Mouse (Mus musculus) stomach, embryonic 16.5 days (tissue): ENCODE results near the gene Suds3. TPM values are rescaled to one million over a fixed set of nuclear protein-coding genes. Genes with fewer than 3 reads are reported as not detected.

Experiments used
- ATAC-seq: fragments of 200-750 bp; cut with Nextera tagmentation; 2 replicates; pipeline ENCODE4 v1.8.0; 2017; ENCODE audit warnings: moderate number of reproducible peaks, moderate TSS enrichment; ENCODE audit not compliant: insufficient read depth, low FRiP score
- H3K27ac ChIP-seq: fragments of 300-500 bp; sonication (generic); 2 replicates; pipeline ENCODE4 v1.5.1; 2014; ENCODE audit warnings: low read length
- H3K27me3 ChIP-seq: fragments of 300-500 bp; sonication (generic); 2 replicates; pipeline ENCODE4 v1.6.1; 2014; ENCODE audit warnings: low read length, control low read depth, mixed read lengths; ENCODE audit not compliant: control insufficient read depth, insufficient read depth
- H3K36me3 ChIP-seq: fragments of 300-500 bp; sonication (generic); 2 replicates; pipeline ENCODE4 v1.6.1; 2014; ENCODE audit warnings: low read length; ENCODE audit not compliant: control insufficient read depth, insufficient read depth
- H3K4me1 ChIP-seq: fragments of 300-500 bp; sonication (generic); 2 replicates; pipeline ENCODE4 v1.6.1; 2014; ENCODE audit warnings: low read length, control low read depth, mixed read lengths; ENCODE audit not compliant: control insufficient read depth, insufficient read depth
- H3K4me2 ChIP-seq: fragments of 300-500 bp; sonication (generic); 2 replicates; pipeline ENCODE4 v1.6.1; 2014; ENCODE audit warnings: low read depth, low read length, mixed read lengths
- H3K4me3 ChIP-seq: fragments of 300-500 bp; sonication (generic); replicated peaks from 2 replicates; pipeline ENCODE4 v1.5.1; 2014; ENCODE audit warnings: mild to moderate bottlenecking, low read length
- H3K9ac ChIP-seq: fragments of 300-500 bp; sonication (generic); 2 replicates; pipeline ENCODE4 v1.6.1; 2014; ENCODE audit warnings: low read length
- H3K9me3 ChIP-seq: fragments of 300-500 bp; sonication (generic); replicated peaks from 2 replicates; pipeline ENCODE4 v1.6.1; 2016; ENCODE audit warnings: low read length, control low read depth; ENCODE audit not compliant: control insufficient read depth
- WGBS: fragments of 180-500 bp; shearing (Covaris S2); extraction: QIAGEN DNeasy Blood & Tissue Kit; methylation state at CpG from one replicate; pipeline ENCODE4 v1.1.7; 2014; 5-methylcytosine and 5-hydroxymethylcytosine counted together
- polyA plus RNA-seq: library from polyadenylated mRNA; unstranded; fragments of >200 nt; fragmentation: Nextera tagmentation; extraction: Ambion mirVana; gene quantifications from 2 replicates; pipeline ENCODE4 v1.2.1, GENCODE M21; 2015

The Suds3 gene
- polyA plus RNA-seq, 1 experiment from 2014 or later: 46.2 TPM

DNA sequence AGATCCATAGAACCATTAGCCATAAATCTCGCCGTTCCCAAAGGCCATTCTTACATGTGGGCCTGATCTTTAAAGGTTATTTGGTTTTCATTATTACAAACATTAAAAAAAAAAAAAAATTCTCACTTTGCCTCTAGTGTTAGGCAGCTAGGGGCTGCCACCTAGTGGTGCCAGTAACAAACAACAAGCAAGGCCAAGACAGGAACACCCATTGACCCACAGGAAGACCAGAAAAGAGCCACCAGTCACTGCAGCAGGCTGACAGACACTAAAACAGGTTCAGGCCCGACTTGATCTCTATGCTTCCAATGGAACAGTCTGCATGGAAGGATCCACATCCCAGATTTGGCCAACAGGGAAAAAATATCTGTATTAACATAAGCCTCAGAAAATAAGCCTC, 19.2 kb downstream of the Suds3 start:
- no peaks in the 10 kb centered on the region for H3K4me1 ChIP-seq
- peaks cover 22% of the 10 kb centered on the region for H3K36me3 ChIP-seq
- WGBS: 32% methylated on average over 3 of the region's 3 CpGs
- H3K4me3 ChIP-seq: no peak overlapping the region
- H3K27me3 ChIP-seq: no peaks in the 10 kb centered on the region
- no peak for ATAC-seq
- H3K27ac ChIP-seq: no peak overlapping the region
- H3K9me3 ChIP-seq: no peaks in the 10 kb centered on the region
- H3K9ac ChIP-seq: no peak overlapping the region
- H3K4me2 ChIP-seq: no peak overlapping the region

DNA sequence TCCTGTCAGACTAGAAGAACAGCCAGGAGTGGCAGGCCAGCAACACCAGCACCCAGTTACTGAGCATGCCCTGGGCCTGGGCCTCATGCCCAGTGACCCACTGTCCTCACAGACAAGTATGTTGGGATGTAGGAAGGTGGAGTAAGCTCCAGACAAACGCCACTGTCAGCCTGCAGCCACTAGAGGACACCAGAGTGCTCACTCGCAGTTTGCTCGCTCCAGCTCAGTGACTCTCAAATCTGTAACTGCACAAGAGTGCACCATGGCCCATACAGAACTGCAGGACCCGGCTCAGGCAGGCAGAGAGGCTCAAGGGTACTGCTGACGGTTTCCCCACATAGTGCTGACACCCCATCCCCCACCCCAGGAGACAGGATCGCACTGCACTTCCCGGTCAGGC, 21.5 kb downstream of the Suds3 start:
- Histone ChIP-seq H3K27ac (no peak overlapping the region), H3K9ac (no peak overlapping the region), H3K4me1 (0 out of 2 replicates have a peak, but pooled peaks cover 3% of the 10 kb centered on the region), H3K27me3 (no peaks in the 10 kb centered on the region), H3K4me2 (no peak overlapping the region), H3K4me3 (no peak overlapping the region), H3K36me3 (peaks cover 16% of the 10 kb centered on the region), H3K9me3 (no peaks in the 10 kb centered on the region)
- WGBS: 41% methylated on average over 7 of the region's 7 CpGs
- no peak for ATAC-seq

DNA sequence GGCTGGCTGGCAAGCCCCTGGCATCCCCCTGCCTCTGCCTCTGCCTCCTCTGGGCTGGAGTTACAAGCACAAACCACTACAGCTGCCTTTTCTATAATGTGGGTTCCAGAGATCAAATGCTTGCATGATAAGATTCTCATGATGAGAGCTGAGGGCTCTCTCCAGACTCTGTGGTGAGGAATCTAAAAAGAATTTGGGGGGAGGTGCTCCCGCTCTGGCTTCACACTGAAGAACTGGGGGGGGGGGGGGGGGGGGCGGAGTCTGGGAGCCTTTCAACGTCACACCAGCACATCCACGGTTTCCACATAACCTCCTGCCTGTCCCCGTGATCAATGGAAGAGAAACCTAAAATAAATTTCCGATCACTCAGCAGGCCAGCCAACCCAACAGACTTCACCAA, 26.1 kb downstream of the Suds3 start:
- Histone ChIP-seq H3K9ac (no peak overlapping the region), H3K36me3 (peaks cover 16% of the 10 kb centered on the region), H3K27me3 (no peaks in the 10 kb centered on the region), H3K4me2 (no peak overlapping the region), H3K4me1 (0 out of 2 replicates have a peak, but pooled peaks cover 12% of the 10 kb centered on the region), H3K4me3 (no peak overlapping the region), H3K9me3 (no peaks in the 10 kb centered on the region), H3K27ac (no peak overlapping the region)
- ATAC-seq: no peak
- WGBS: 24% methylated on average over 5 of the region's 6 CpGs

DNA sequence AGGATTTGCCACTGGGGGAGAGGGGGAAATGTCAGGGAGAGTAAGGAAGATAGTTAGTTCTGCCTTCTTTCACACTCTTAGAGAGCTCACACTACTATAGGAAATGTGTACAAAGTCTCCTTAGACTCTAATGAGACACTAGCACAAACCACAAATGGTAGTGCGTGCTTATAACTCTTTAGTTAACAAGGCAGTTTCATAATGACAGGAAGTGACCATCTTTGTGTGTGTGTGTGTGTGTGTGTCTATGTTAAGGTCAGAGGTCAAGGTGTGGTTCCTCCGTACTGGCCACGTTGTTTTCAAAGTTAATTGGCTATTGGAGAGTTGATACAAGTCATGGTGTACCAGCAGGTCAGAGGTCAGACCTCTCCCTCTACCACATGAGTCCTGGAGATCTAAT, 26.8 kb downstream of the Suds3 start:
- 35% methylated on average over 3 of the region's 3 CpGs for WGBS
- ATAC-seq: no peak
- no peaks in the 10 kb centered on the region for H3K9me3 ChIP-seq
- 0 out of 2 replicates have a peak, but pooled peaks cover 12% of the 10 kb centered on the region for H3K4me1 ChIP-seq
- no peak overlapping the region for H3K9ac ChIP-seq
- no peak overlapping the region for H3K4me2 ChIP-seq
- H3K27me3 ChIP-seq: no peaks in the 10 kb centered on the region
- peaks cover 16% of the 10 kb centered on the region for H3K36me3 ChIP-seq
- H3K4me3 ChIP-seq: no peak overlapping the region
- no peak overlapping the region for H3K27ac ChIP-seq

DNA sequence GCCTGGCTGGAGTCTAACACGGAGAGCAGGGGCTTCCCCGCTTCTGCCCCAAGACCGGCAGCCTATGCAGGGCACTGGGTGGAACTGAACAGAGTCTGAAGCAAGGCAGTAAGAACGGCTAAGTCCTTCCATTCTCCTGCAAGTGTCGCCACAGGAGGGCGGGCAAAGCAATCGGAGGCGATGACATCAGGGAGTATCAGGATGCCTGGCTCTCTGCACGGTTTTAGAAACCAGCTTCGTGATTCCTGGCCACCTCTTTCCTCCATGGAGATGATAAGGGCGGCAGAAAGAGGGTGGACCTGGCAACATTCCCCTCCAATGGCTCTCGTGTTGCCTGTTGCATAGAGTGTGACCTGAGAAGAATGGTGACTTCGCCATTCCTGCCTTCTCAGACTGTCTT, 28.2 kb downstream of the Suds3 start:
- no peak overlapping the region for H3K27ac ChIP-seq
- H3K4me2 ChIP-seq: peak overlapping the region; percentile 42
- ATAC-seq: no peak; the same call in 1 of the 2 replicates
- H3K4me1 ChIP-seq: 0 out of 2 replicates have a peak, but pooled peaks cover 12% of the 10 kb centered on the region
- no peaks in the 10 kb centered on the region for H3K9me3 ChIP-seq
- H3K36me3 ChIP-seq: peaks cover 13% of the 10 kb centered on the region
- H3K27me3 ChIP-seq: no peaks in the 10 kb centered on the region
- peak overlapping the region; percentile 13 for H3K4me3 ChIP-seq
- H3K9ac ChIP-seq: 0 out of 2 replicates have a peak overlapping the region, but pooled peaks have one; percentile 46
- WGBS: 7% methylated on average over 13 of the region's 13 CpGs

DNA sequence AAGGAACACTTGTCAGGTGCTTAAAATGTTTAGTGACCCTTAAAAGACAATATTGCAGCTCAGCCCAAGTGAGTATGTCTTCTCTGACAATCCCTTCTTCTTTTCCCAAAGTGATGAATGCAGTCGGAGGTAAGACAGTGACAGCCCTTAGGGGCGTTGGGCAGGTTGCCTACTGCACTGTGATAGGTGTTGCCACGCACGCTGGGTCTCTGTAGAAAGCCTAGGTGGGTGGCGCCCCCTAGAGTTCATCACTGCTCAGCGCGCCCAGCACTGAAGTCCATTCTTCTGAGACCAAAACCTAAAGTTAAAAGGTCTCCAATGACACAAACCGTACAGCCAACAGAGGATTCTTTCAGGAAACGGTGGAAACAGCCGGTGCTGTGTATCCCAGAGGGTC, 46.4 kb downstream of the Suds3 start:
- peak overlapping the region; percentile 35; the same call in 1 of the 2 replicates for H3K4me2 ChIP-seq
- no peaks in the 10 kb centered on the region for H3K4me1 ChIP-seq
- no peak overlapping the region for H3K27ac ChIP-seq
- H3K36me3 ChIP-seq: no peaks in the 10 kb centered on the region
- H3K27me3 ChIP-seq: no peaks in the 10 kb centered on the region
- ATAC-seq: no peak
- 14% methylated on average over 10 of the region's 10 CpGs for WGBS
- 0 out of 2 replicates have a peak, but pooled peaks cover 2% of the 10 kb centered on the region for H3K9me3 ChIP-seq
- no peak overlapping the region for H3K4me3 ChIP-seq
- H3K9ac ChIP-seq: no peak overlapping the region

DNA sequence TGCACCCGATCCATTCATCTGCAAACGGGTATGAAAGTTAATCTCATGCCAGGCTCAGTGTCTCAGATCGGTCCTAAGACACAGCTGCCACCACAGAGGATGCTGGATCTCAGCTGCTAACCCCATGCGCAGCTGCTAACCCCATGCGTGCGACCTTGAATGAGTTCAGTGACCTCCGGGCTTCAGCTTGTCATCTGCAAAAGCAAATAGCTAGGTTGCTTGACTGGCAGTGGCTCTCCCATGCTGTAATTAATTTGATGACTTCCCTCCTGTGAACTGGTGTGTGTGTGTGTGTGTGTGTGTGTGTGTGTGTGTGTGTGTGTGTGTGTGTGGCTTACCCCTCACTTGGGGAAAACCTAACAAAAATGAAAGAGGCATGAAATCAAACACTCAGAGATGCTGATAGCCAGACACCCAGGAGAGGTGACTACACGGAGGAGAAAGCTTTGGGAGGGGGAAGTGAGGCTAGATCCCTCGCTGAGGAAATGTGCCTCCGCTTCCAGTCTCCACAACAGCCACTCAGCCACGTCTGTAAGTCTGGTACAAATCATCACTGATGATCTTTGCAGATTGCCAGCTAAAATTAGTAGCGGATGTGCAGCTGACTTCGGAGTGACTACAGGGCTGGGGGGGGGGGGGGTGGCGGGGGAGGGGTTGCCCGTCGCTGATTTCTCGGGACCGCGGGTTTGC, 47.0 kb downstream of the Suds3 start:
- Histone ChIP-seq H3K36me3 (no peaks in the 10 kb centered on the region), H3K27ac (no peak overlapping the region), H3K9me3 (0 out of 2 replicates have a peak, but pooled peaks cover 2% of the 10 kb centered on the region), H3K9ac (no peak overlapping the region), H3K4me1 (no peaks in the 10 kb centered on the region), H3K27me3 (no peaks in the 10 kb centered on the region), H3K4me3 (no peak overlapping the region), H3K4me2 (peak overlapping the region; percentile 35; the same call in 1 of the 2 replicates)
- ATAC-seq: no peak
- 23% methylated on average over 19 of the region's 19 CpGs for WGBS

DNA sequence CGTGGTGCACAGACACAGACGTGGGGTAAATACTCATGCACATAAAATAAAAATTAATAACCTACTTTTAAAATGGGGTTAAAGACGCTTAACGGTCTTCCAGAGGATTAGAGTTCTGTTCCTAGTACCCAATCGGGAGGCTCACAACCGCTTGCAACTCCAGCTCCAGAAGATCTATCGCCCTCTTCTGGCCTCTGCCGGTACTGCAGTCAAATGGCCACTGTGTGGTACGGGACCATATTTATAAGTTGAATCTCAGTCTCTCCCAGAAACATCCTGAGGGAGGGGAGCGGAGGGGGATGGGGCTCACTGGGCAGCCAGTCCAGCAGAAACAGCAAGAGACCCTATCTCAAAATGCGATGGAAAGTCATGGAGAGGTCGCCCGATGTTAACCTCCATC, 47.7 kb downstream of the Suds3 start:
- no peak overlapping the region for H3K9ac ChIP-seq
- 0 out of 2 replicates have a peak, but pooled peaks cover 2% of the 10 kb centered on the region for H3K9me3 ChIP-seq
- H3K4me2 ChIP-seq: no peak overlapping the region
- H3K27ac ChIP-seq: no peak overlapping the region
- ATAC-seq: no peak
- H3K4me3 ChIP-seq: no peak overlapping the region
- WGBS: 78% methylated on average over 13 of the region's 13 CpGs
- no peaks in the 10 kb centered on the region for H3K27me3 ChIP-seq
- no peaks in the 10 kb centered on the region for H3K36me3 ChIP-seq
- no peaks in the 10 kb centered on the region for H3K4me1 ChIP-seq

DNA sequence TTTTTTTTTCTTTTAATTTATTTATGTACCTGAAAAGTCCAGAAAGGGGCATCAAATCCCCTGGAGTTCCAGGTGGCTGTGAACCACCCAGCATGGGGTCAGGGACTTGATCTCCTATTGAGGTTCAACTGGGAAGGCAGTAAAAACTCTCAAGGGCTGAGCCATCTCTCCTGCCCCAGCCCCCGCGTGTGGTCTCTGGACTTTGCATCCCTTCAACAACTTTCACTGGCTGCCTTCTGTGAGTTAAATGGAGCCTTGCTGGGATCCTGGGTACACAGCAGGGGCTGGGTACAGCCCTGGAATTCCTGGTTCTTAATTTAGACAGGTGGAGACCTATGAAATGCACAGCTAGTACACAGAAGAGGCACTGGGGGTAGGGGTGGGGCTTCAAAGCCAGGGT, 54.7 kb downstream of the Suds3 start:
- ATAC-seq: no peak
- Histone ChIP-seq H3K27me3 (no peaks in the 10 kb centered on the region), H3K9ac (no peak overlapping the region), H3K36me3 (no peaks in the 10 kb centered on the region), H3K4me3 (no peak overlapping the region), H3K9me3 (no peaks in the 10 kb centered on the region), H3K4me1 (no peaks in the 10 kb centered on the region), H3K4me2 (no peak overlapping the region), H3K27ac (no peak overlapping the region)
- WGBS: 55% methylated on average over 2 of the region's 2 CpGs
